ENCODE assay signal across 9 mouse cellular contexts in the genomic region with DNA sequence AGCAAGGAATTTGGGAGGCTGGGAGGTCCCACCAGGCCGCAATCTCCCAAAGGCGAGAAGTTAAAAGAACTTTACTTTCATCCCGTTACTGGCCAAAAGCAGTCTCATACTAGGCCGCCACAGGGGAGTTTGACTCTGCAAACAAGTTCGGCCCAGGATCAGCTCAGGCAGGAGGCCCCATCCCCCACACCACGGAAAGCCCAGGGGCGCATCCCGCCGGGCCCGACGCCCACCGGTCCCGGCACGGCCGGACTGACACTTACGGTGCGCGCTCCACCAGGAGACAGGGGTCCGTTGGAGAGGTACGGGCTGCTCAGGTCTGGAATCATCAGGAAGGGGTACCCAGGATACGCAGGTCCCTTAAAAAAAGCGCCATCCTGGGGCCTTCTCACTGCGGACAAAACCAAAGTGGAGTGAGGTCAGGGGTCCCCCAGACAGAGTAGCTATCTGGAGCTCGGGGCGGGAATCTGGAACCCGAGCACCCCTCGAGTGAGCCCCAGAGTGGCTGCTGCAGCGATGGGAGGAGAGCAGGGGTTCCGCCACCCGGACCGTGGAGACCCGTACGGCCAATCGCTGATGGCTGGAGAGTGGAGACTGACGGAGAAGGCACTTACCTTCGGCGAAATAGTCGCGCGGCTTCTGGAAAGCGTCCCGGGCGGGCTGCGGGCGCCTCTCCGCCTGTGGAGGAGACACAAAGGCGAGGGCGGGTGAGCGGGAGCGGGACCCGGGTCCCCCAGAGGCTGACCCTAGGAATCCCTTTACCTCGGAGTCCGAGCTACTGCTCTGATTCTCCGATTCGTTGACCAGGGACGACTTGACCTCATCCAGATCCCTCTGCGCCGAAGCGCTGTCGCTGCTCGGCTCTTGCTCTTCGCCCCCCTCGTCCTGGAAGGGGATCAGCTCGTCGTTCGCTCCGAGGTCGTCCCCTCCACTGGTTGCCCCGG. TPM values are rescaled to one million over a fixed set of nuclear protein-coding genes. Genes with fewer than 3 reads are reported as not detected.
DNase-seq lines count a peak whose midpoint lies in the region; ATAC-seq and TF ChIP-seq lines count a peak whose summit lies in the region.
"Had no signal": no experiment of that assay in that cellular context is flagged by ENCODE, and none has a peak within 500 bp of the region (broad histone marks: within the 10 kb centered on the region; RNA-seq: fewer than 3 reads in every experiment).

No protein-coding gene starts in this region.

- peak; percentile 3 for ATAC-seq in forebrain, postnatal 0 days
- peak; percentile 44 for ATAC-seq in hindbrain, embryonic 11.5 days (ENCODE audit: low FRiP score)
- ATAC-seq in limb, embryonic 14.5 days (ENCODE audit: low FRiP score, low read depth) = peak; percentile 4; the same call in 1 of the 2 replicates
- peak; percentile 59 for ATAC-seq in midbrain, embryonic 15.5 days (replicated peaks)
- peak; percentile 16; the same call in 1 of the 2 replicates for ATAC-seq in stomach, postnatal 0 days (ENCODE audit: low FRiP score, low TSS enrichment)

- H3K27me3 ChIP-seq in forebrain, postnatal 0 days (ENCODE audit: insufficient read depth, low read length) = no peaks in the 10 kb centered on the region
- no peaks in the 10 kb centered on the region for H3K27me3 ChIP-seq in hindbrain, embryonic 11.5 days (ENCODE audit: control insufficient read depth, insufficient read depth, low read length)
- no peaks in the 10 kb centered on the region for H3K27me3 ChIP-seq in limb, embryonic 14.5 days (ENCODE audit: control insufficient read depth, insufficient read depth, low read length)
- H3K27me3 ChIP-seq in midbrain, embryonic 15.5 days (replicated peaks) = peaks cover 33% of the 10 kb centered on the region
- no peaks in the 10 kb centered on the region for H3K27me3 ChIP-seq in stomach, postnatal 0 days (ENCODE audit: control insufficient read depth, insufficient read depth, low read length)
- H3K27me3 ChIP-seq: CH12.LX had no signal

- peak overlapping the region; percentile 56 for H3K4me3 ChIP-seq in layer of hippocampus, adult 2 months
- H3K4me3 ChIP-seq in forebrain, postnatal 0 days (ENCODE audit: low read depth, low read length) = peak overlapping the region; percentile 65
- peak overlapping the region; percentile 82 for H3K4me3 ChIP-seq in hindbrain, embryonic 11.5 days (ENCODE audit: low read depth, low read length)
- peak overlapping the region; percentile 94 for H3K4me3 ChIP-seq in limb, embryonic 14.5 days (replicated peaks; ENCODE audit: low read length)
- H3K4me3 ChIP-seq in midbrain, embryonic 15.5 days = peak overlapping the region; percentile 74
- H3K4me3 ChIP-seq in stomach, postnatal 0 days (ENCODE audit: low read depth, low read length) = peak overlapping the region; percentile 84

- peak overlapping the region; percentile 100 for H3K4me2 ChIP-seq in forebrain, postnatal 0 days (ENCODE audit: low read depth)
- peak overlapping the region; percentile 85 for H3K4me2 ChIP-seq in hindbrain, embryonic 11.5 days (replicated peaks; ENCODE audit: low read depth, low read length)
- H3K4me2 ChIP-seq in limb, embryonic 14.5 days (replicated peaks; ENCODE audit: low read depth, low read length, severe bottlenecking) = peak overlapping the region; percentile 87
- H3K4me2 ChIP-seq in midbrain, embryonic 15.5 days = peak overlapping the region; percentile 100
- H3K4me2 ChIP-seq in stomach, postnatal 0 days (replicated peaks; ENCODE audit: low read depth) = peak overlapping the region; percentile 92

- peak overlapping the region; percentile 76 for H3K27ac ChIP-seq in layer of hippocampus, adult 2 months
- H3K27ac ChIP-seq in forebrain, postnatal 0 days (ENCODE audit: low read depth, low read length) = peak overlapping the region; percentile 57
- H3K27ac ChIP-seq in hindbrain, embryonic 11.5 days (ENCODE audit: low read depth, low read length) = peak overlapping the region; percentile 76
- peak overlapping the region; percentile 94 for H3K27ac ChIP-seq in limb, embryonic 14.5 days (replicated peaks; ENCODE audit: low read depth, low read length)
- peak overlapping the region; percentile 75 for H3K27ac ChIP-seq in midbrain, embryonic 15.5 days
- H3K27ac ChIP-seq in stomach, postnatal 0 days (replicated peaks) = peak overlapping the region; percentile 90

- TF ChIP-seq POLR2A in brain, embryonic 14.5 days (IDR thresholded peaks at IDR 0.05; ENCODE audit: borderline replicate concordance, extremely low read depth, insufficient read depth, insufficient read length, poor library complexity, severe bottlenecking) = no peak
- TF ChIP-seq POLR2A in limb, embryonic 14.5 days (IDR thresholded peaks at IDR 0.05; ENCODE audit: borderline replicate concordance, extremely low read depth, insufficient read depth, insufficient read length) = no peak

- 3% methylated on average over 67 of the region's 69 CpGs for WGBS in forebrain, postnatal 0 days
- WGBS in hindbrain, embryonic 11.5 days = under 1% methylated on average over 57 of the region's 69 CpGs
- WGBS in limb, embryonic 14.5 days = under 1% methylated on average over 57 of the region's 69 CpGs
- under 1% methylated on average over 69 of the region's 69 CpGs for WGBS in midbrain, embryonic 15.5 days
- under 1% methylated on average over 67 of the region's 69 CpGs for WGBS in stomach, postnatal 0 days

- no peaks in the 10 kb centered on the region for H3K36me3 ChIP-seq in forebrain, postnatal 0 days (ENCODE audit: insufficient read depth)
- H3K36me3 ChIP-seq in hindbrain, embryonic 11.5 days (ENCODE audit: control insufficient read depth, insufficient read depth, low read length) = no peaks in the 10 kb centered on the region
- H3K36me3 ChIP-seq in limb, embryonic 14.5 days (ENCODE audit: control insufficient read depth, insufficient read depth, low read length) = peaks cover 23% of the 10 kb centered on the region
- no peaks in the 10 kb centered on the region for H3K36me3 ChIP-seq in midbrain, embryonic 15.5 days (replicated peaks)
- no peaks in the 10 kb centered on the region for H3K36me3 ChIP-seq in stomach, postnatal 0 days (ENCODE audit: control insufficient read depth, insufficient read depth, low read length)

- TF ChIP-seq EP300 in stomach, postnatal 0 days (optimal IDR thresholded peaks at IDR 0.05) = no peak

- no peak for DNase-seq in layer of hippocampus, adult 2 months (ENCODE audit: low spot score in 2 of 2)
- no peak for DNase-seq in layer of hippocampus, adult 9-10 months (ENCODE audit: low spot score)
- peak; percentile 55 for DNase-seq in brain, embryonic 14.5 days (ENCODE audit: low read depth)
- peak; percentile 22 for DNase-seq in forebrain, postnatal 0 days
- peak; percentile 76 for DNase-seq in hindbrain, embryonic 11.5 days (ENCODE audit: low spot score)
- peak; percentile 14 for DNase-seq in limb, embryonic 14.5 days (ENCODE audit: low spot score)
- DNase-seq in stomach, postnatal 0 days (ENCODE audit: low spot score) = peak; percentile 63

- H3K9ac ChIP-seq in forebrain, postnatal 0 days = peak overlapping the region; percentile 50
- H3K9ac ChIP-seq in hindbrain, embryonic 11.5 days (ENCODE audit: low read depth, low read length) = peak overlapping the region; percentile 77
- H3K9ac ChIP-seq in limb, embryonic 14.5 days (ENCODE audit: low read depth, low read length, severe bottlenecking) = peak overlapping the region; percentile 93
- H3K9ac ChIP-seq in midbrain, embryonic 15.5 days = peak overlapping the region; percentile 63
- H3K9ac ChIP-seq in stomach, postnatal 0 days (ENCODE audit: low read length) = peak overlapping the region; percentile 89

- no peaks in the 10 kb centered on the region for H3K9me3 ChIP-seq in forebrain, postnatal 0 days (ENCODE audit: low read length)
- H3K9me3 ChIP-seq in hindbrain, embryonic 11.5 days (ENCODE audit: control insufficient read depth, low read length) = no peaks in the 10 kb centered on the region
- H3K9me3 ChIP-seq in limb, embryonic 14.5 days (ENCODE audit: control insufficient read depth, low read length) = no peaks in the 10 kb centered on the region
- H3K9me3 ChIP-seq in midbrain, embryonic 15.5 days = no peaks in the 10 kb centered on the region
- no peaks in the 10 kb centered on the region for H3K9me3 ChIP-seq in stomach, postnatal 0 days (ENCODE audit: control insufficient read depth, low read length)

- no peak for TF ChIP-seq CTCF in layer of hippocampus, adult 2 months (conservative IDR thresholded peaks at IDR 0.05)
- no peak for TF ChIP-seq CTCF in brain, embryonic 14.5 days (IDR thresholded peaks at IDR 0.05; ENCODE audit: borderline replicate concordance, extremely low read depth, insufficient read depth, insufficient read length)
- TF ChIP-seq CTCF in forebrain, postnatal 0 days (IDR thresholded peaks at IDR 0.05; ENCODE audit: low read depth) = no peak
- TF ChIP-seq CTCF in stomach, postnatal 0 days (IDR thresholded peaks at IDR 0.05; ENCODE audit: low read depth) = no peak

- no peaks in the 10 kb centered on the region for H3K4me1 ChIP-seq in forebrain, postnatal 0 days (ENCODE audit: insufficient read depth)
- H3K4me1 ChIP-seq in hindbrain, embryonic 11.5 days (replicated peaks; ENCODE audit: control insufficient read depth, insufficient read depth, low read length) = no peaks in the 10 kb centered on the region; the same call in none of the 2 replicates
- H3K4me1 ChIP-seq in limb, embryonic 14.5 days (ENCODE audit: control insufficient read depth, insufficient read depth, low read length) = peaks cover 13% of the 10 kb centered on the region
- H3K4me1 ChIP-seq in midbrain, embryonic 15.5 days = peaks cover 25% of the 10 kb centered on the region
- H3K4me1 ChIP-seq in stomach, postnatal 0 days (replicated peaks; ENCODE audit: control insufficient read depth, insufficient read depth) = 0 out of 2 replicates have a peak, but pooled peaks cover 2% of the 10 kb centered on the region

RNA-seq across cellular contexts. Expression of a gene that starts 0.8 kb away (rescaled TPM):
- total RNA-seq in layer of hippocampus, adult 2 months (2021) = 1 to 10 TPM; 3.6 to 3.8 TPM
- 13.1 and 14.5 TPM in 2 replicates for polyA plus RNA-seq in brain, embryonic 14.5 days (2012; rRNA removed)
- total RNA-seq in forebrain, postnatal 0 days (2014; rRNA removed) = 1.1 and 2.1 TPM in 2 replicates
- 3.4 and 4.5 TPM in 2 replicates for polyA plus RNA-seq in forebrain, postnatal 0 days (2015; fragmentation: Nextera tagmentation; extraction: Ambion mirVana)
- 15.2 and 17.0 TPM in 2 replicates for polyA plus RNA-seq in hindbrain, embryonic 11.5 days (2014; fragmentation: Nextera tagmentation; extraction: Ambion mirVana)
- 78.1 and 103 TPM in 2 replicates for polyA plus RNA-seq in limb, embryonic 14.5 days (2012; rRNA removed)
- polyA plus RNA-seq in limb, embryonic 14.5 days (2014; fragmentation: Nextera tagmentation; extraction: Ambion mirVana) = 47.9 and 54.9 TPM in 2 replicates
- 6.1 and 7.2 TPM in 2 replicates for polyA plus RNA-seq in midbrain, embryonic 15.5 days (2015; fragmentation: Nextera tagmentation; extraction: Ambion mirVana)
- polyA plus RNA-seq in stomach, postnatal 0 days (2015; fragmentation: Nextera tagmentation; extraction: Ambion mirVana) = 11.1 and 12.2 TPM in 2 replicates

Comparison
In these comparisons a context has a peak if more than half of its experiments do, and no peak if none do; other contexts are left out.
1. DNase-seq: peak in brain, embryonic 14.5 days (single experiment), forebrain, postnatal 0 days (single experiment), hindbrain, embryonic 11.5 days (single experiment), limb, embryonic 14.5 days (single experiment) and stomach, postnatal 0 days (single experiment); none in layer of hippocampus, adult 2 months (0 of 2) and layer of hippocampus, adult 9-10 months (single experiment).
2. ATAC-seq: peak in every context shown above with its lines; median percentile 59 in midbrain, embryonic 15.5 days; 44 in hindbrain, embryonic 11.5 days; 16 in stomach, postnatal 0 days; 4 in limb, embryonic 14.5 days; 3 in forebrain, postnatal 0 days.
3. Peak in every context shown above with its lines, with median percentiles within 50 percentile points of each other: H3K27ac ChIP-seq, H3K4me3 ChIP-seq, H3K4me2 ChIP-seq and H3K9ac ChIP-seq.